Mouse (Mus musculus) liver, adult 2 months (tissue): ENCODE measurements around the gene Epha1. TPM values are rescaled to one million over a fixed set of nuclear protein-coding genes. Genes with fewer than 3 reads are reported as not detected.

Experiments used
- DNase-seq: peaks from one replicate; pipeline ENCODE4 v3.0.0-alpha.2; 2011; ENCODE audit warnings: low read depth, low spot score; ENCODE audit errors: extremely low read depth
- H3K27ac ChIP-seq: fragments of 200-500 bp; replicated peaks from 2 replicates; pipeline ENCODE4 v1.5.1; 2012; ENCODE audit warnings: low read depth, mild to moderate bottlenecking, control low read depth, inconsistent platforms, low read length; ENCODE audit not compliant: insufficient read depth
- H3K27me3 ChIP-seq: fragments of 200-500 bp; 2 replicates; pipeline ENCODE4 v1.6.1; 2012; ENCODE audit warnings: mild to moderate bottlenecking, moderate library complexity, low read length, inconsistent platforms; ENCODE audit not compliant: control insufficient read depth, insufficient read depth
- H3K36me3 ChIP-seq: fragments of 200-500 bp; 2 replicates; pipeline ENCODE4 v1.6.1; 2012; ENCODE audit warnings: low read length, inconsistent platforms; ENCODE audit not compliant: control insufficient read depth, insufficient read depth
- H3K4me1 ChIP-seq: fragments of 200-500 bp; 2 replicates; pipeline ENCODE4 v1.6.1; 2011; ENCODE audit warnings: low read length; ENCODE audit not compliant: control insufficient read depth, insufficient read depth
- H3K4me3 ChIP-seq: fragments of 200-500 bp; 2 replicates; pipeline ENCODE4 v1.5.1; 2011; ENCODE audit warnings: low read depth, mild to moderate bottlenecking, control low read depth, low read length, moderate library complexity; ENCODE audit not compliant: insufficient read depth
- H3K79me2 ChIP-seq: fragments of 200-500 bp; 2 replicates; pipeline ENCODE4 v1.6.1; 2012; ENCODE audit warnings: inconsistent platforms, mild to moderate bottlenecking, low read length, moderate library complexity; ENCODE audit not compliant: control insufficient read depth, insufficient read depth
- H3K9ac ChIP-seq: fragments of 200-500 bp; 2 replicates; pipeline ENCODE4 v1.6.1; 2012; ENCODE audit warnings: low read depth, mild to moderate bottlenecking, control low read depth, inconsistent platforms, low read length
- CTCF ChIP-seq: fragments of 200-500 bp; IDR thresholded peaks from 2 replicates; pipeline ENCODE4 v1.5.1; 2011; ENCODE audit warnings: low read depth, low read length, control low read depth
- POLR2A ChIP-seq: fragments of 200-500 bp; IDR thresholded peaks from 2 replicates; pipeline ENCODE4 v1.6.1; 2011; ENCODE audit warnings: low read length, control low read depth; ENCODE audit not compliant: insufficient read depth; ENCODE audit errors: extremely low read depth
- WGBS: fragments of 180-500 bp; shearing (Covaris S2); methylation state at CpG from one replicate; pipeline ENCODE4 v1.1.7; 2018; 5-methylcytosine and 5-hydroxymethylcytosine counted together
- polyA plus RNA-seq: library from polyadenylated mRNA; depleted of rRNA; stranded (reverse); fragments of >200 nt; gene quantifications from 2 replicates; pipeline ENCODE4 v1.2.3, GENCODE M21; 2012; rRNA removed
- total RNA-seq: library from RNA; depleted of rRNA; stranded (reverse); fragments of >200 nt; gene quantifications from 2 replicates; pipeline ENCODE4 v1.2.3, GENCODE M21; 2014; rRNA removed

Epha1 gene
- total RNA-seq (27.6 and 30.9 TPM in 2 replicates), polyA plus RNA-seq (27.1 and 28.1 TPM in 2 replicates)

- peaks cover 20% of the 10 kb centered on the region for H3K4me1 ChIP-seq
- DNase-seq, result peak; percentile 91
- WGBS, result 2% methylated on average over 36 of the region's 36 CpGs
Observed at GRCm38 (mm10) chr6:42372816-42373547, at the start of gene Epha1. Epha1 (minus strand) TSS chr6:42373268.

GRCm38 (mm10) chr6:42421439-42421838 is 48.4 kb upstream of the Epha1 start:
- Histone ChIP-seq H3K4me3 (no peak overlapping the region), H3K79me2 (no peaks in the 10 kb centered on the region), H3K9ac (no peak overlapping the region), H3K27me3 (no peaks in the 10 kb centered on the region), H3K4me1 (no peaks in the 10 kb centered on the region), H3K27ac (no peak overlapping the region), H3K36me3 (no peaks in the 10 kb centered on the region)
- DNase-seq, result peak; percentile 10
- TF ChIP-seq POLR2A (no peak), CTCF (no peak)
- WGBS, result 84% methylated on average over 2 of the region's 2 CpGs

More at GRCm38 (mm10) chr6:42372816-42373547, at the start of gene Epha1:
- peak within 1 kb of the TSS; percentile 98 for H3K9ac ChIP-seq
- H3K4me3 ChIP-seq, result peak within 1 kb of the TSS; percentile 90
- TF ChIP-seq CTCF (peak; percentile 37; the same call in 1 of the 2 replicates), POLR2A (0 out of 2 replicates have a peak, but pooled peaks have one; percentile 62)
- no peaks in the 10 kb centered on the region for H3K27me3 ChIP-seq
- H3K79me2 ChIP-seq, result peaks cover 7% of the 10 kb centered on the region; the same call in 1 of the 2 replicates
- no peaks in the 10 kb centered on the region for H3K36me3 ChIP-seq
- peak within 1 kb of the TSS; percentile 99 for H3K27ac ChIP-seq

GRCm38 (mm10) chr6:42419443-42419842 is 46.4 kb upstream of the Epha1 start:
- DNase-seq, result no peak
- H3K36me3 ChIP-seq, result no peaks in the 10 kb centered on the region
- no peaks in the 10 kb centered on the region for H3K4me1 ChIP-seq
- WGBS, result 92% methylated on average over 2 of the region's 2 CpGs
- H3K79me2 ChIP-seq, result no peaks in the 10 kb centered on the region
- TF ChIP-seq CTCF (no peak), POLR2A (no peak)
- no peak overlapping the region for H3K9ac ChIP-seq
- no peak overlapping the region for H3K27ac ChIP-seq
- H3K4me3 ChIP-seq, result no peak overlapping the region
- no peaks in the 10 kb centered on the region for H3K27me3 ChIP-seq

GRCm38 (mm10) chr6:42405134-42405533 is 32.1 kb upstream of the Epha1 start, which contains the start of gene Tas2r135:
Tas2r135 (plus strand) TSS chr6:42405434.
- WGBS, result 86% methylated on average over 2 of the region's 2 CpGs
- no peak within 1 kb of the TSS for H3K27ac ChIP-seq
- H3K4me3 ChIP-seq, result no peak within 1 kb of the TSS
- no peak for DNase-seq
- TF ChIP-seq POLR2A (no peak), CTCF (no peak)
- H3K36me3 ChIP-seq, result no peaks in the 10 kb centered on the region
- H3K4me1 ChIP-seq, result no peaks in the 10 kb centered on the region
- no peaks in the 10 kb centered on the region for H3K27me3 ChIP-seq
- H3K9ac ChIP-seq, result no peak within 1 kb of the TSS
- H3K79me2 ChIP-seq, result no peaks in the 10 kb centered on the region

GRCm38 (mm10) chr6:42399938-42400337 is 26.9 kb upstream of the Epha1 start, which contains the start of gene Tas2r143:
Tas2r143 (plus strand) TSS chr6:42400238.
- H3K27ac ChIP-seq, result no peak within 1 kb of the TSS
- no peaks in the 10 kb centered on the region for H3K79me2 ChIP-seq
- DNase-seq, result no peak
- no peaks in the 10 kb centered on the region for H3K36me3 ChIP-seq
- no peak within 1 kb of the TSS for H3K9ac ChIP-seq
- H3K4me1 ChIP-seq, result 0 out of 2 replicates have a peak, but pooled peaks cover 3% of the 10 kb centered on the region
- no peak within 1 kb of the TSS for H3K4me3 ChIP-seq
- no peak for TF ChIP-seq POLR2A
- 95% methylated on average over 1 of the region's 1 CpGs for WGBS
- H3K27me3 ChIP-seq, result no peaks in the 10 kb centered on the region

- Histone ChIP-seq H3K4me3 (no peak overlapping the region), H3K4me1 (0 out of 2 replicates have a peak, but pooled peaks cover 3% of the 10 kb centered on the region), H3K79me2 (no peaks in the 10 kb centered on the region), H3K27me3 (no peaks in the 10 kb centered on the region), H3K36me3 (no peaks in the 10 kb centered on the region), H3K9ac (no peak overlapping the region), H3K27ac (no peak overlapping the region)
- WGBS, result 100% methylated on average over 1 of the region's 1 CpGs
- DNase-seq, result no peak
- TF ChIP-seq POLR2A (no peak), CTCF (no peak)
Observed at GRCm38 (mm10) chr6:42398998-42399397, 25.9 kb upstream of the Epha1 start.
